Mouse (Mus musculus) right cerebral cortex, postnatal 14 days (tissue): ENCODE results near the gene Vmn1r155.
"Not testable (repeated sequence)": the region's sequence is repeated elsewhere in the genome, so short reads cannot be mapped to it uniquely, and the experiment has no call there.

ENCODE experiments used
- DNase-seq: peaks from one replicate; pipeline ENCODE4 v3.0.0; 2022

The Vmn1r155 gene

GRCm38 (mm10) chr7:22657718-22658117, at the start of gene Vmn1r155:
Vmn1r155 (plus strand) TSS chr7:22658018.
- not testable (repeated sequence) for DNase-seq

GRCm38 (mm10) chr7:22692217-22692616, 34.4 kb downstream of the Vmn1r155 start, which contains the start of gene Gm8693:
Gm8693 (minus strand) TSS chr7:22692317.
- not testable (repeated sequence) for DNase-seq
